Mouse (Mus musculus): Measurements from ENCODE around the gene Cpsf2. TPM values are rescaled to one million over a fixed set of nuclear protein-coding genes. Genes with fewer than 3 reads are reported as not detected.

The Cpsf2 gene
- polyA plus RNA-seq, 1 experiment from 2014 or later: 28.6 TPM

DNA sequence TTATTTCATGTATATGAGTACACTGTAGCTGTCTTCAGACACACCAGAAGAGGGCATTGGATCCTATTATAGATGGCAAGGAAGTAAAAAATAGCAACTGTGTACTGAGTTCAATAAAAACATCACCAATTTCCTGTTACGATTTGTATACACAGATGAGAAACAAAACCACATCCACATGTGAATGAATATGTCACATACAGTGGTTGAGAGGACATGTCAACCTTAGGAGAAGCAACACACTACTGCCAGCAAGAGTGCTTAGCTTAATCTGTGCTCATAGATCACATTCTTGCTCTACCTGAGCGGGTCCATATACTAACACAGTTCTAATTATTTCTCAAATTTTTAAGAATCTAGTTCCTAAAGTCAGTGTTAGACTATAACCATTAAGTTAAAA is 4.5 kb upstream of the Cpsf2 start:
- Histone ChIP-seq H3K4me3 (no peak overlapping the region), H3K9me3 (no peaks in the 10 kb centered on the region), H3K36me3 (peaks cover 51% of the 10 kb centered on the region), H3K4me1 (replicated peaks) (peaks cover 7% of the 10 kb centered on the region), H3K27ac (no peak overlapping the region), H3K27me3 (ENCODE audit: insufficient read depth, poor library complexity, severe bottlenecking) (no peaks in the 10 kb centered on the region)
- DNase-seq (ENCODE audit: low spot score): no peak
- 93% methylated on average over 2 of the region's 2 CpGs for WGBS

DNA sequence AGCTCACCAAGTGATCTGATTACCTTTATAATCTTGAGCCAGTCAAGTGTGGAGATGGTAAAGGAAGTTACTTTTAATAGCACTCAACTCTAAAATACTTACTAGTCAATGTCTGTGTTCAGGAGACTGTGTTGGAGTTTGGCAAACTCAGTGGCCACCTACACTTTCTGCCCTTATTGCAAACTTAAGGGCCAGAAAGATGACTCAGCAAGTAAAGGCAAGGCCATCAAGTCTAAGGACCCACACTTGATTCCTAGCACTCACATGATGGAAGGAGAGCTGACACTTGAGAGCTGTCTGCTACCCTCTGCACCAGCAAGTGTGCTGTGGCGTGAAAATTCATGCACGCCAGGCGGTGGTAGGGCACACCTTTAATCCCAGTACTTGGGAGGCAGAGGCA is 3.6 kb upstream of the Cpsf2 start:
- WGBS: 92% methylated on average over 3 of the region's 3 CpGs

DNA sequence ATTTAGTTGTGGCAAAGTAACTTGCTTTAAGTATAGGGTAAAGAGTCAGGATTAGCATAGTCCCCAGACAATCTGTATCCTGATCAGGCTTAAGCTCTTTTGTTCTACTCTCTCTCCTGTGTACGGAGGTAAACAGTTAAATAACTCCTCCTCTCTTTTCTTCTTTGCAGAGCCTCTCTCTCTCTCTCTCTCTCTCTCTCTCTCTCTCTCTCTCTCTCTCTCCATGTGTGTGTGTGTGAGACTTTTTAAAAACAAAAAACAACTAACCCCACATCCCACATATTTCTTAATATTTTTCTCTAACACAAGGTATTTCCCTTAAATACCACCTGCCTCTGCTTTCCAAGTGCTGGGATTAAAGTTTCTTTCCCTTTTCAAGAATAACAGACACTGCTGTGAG is 1.2 kb upstream of the Cpsf2 start:
- no peak for DNase-seq (ENCODE audit: low spot score)
- H3K27ac ChIP-seq: peak overlapping the region; percentile 99
- WGBS: 28% methylated on average over 1 of the region's 1 CpGs

More for the DNA sequence above, 3.6 kb upstream of the Cpsf2 start:
- Histone ChIP-seq H3K4me3 (no peak overlapping the region), H3K36me3 (peaks cover 42% of the 10 kb centered on the region), H3K4me1 (replicated peaks) (peaks cover 17% of the 10 kb centered on the region), H3K9me3 (no peaks in the 10 kb centered on the region), H3K27me3 (ENCODE audit: insufficient read depth, poor library complexity, severe bottlenecking) (no peaks in the 10 kb centered on the region), H3K27ac (no peak overlapping the region)
- DNase-seq (ENCODE audit: low spot score): no peak

DNA sequence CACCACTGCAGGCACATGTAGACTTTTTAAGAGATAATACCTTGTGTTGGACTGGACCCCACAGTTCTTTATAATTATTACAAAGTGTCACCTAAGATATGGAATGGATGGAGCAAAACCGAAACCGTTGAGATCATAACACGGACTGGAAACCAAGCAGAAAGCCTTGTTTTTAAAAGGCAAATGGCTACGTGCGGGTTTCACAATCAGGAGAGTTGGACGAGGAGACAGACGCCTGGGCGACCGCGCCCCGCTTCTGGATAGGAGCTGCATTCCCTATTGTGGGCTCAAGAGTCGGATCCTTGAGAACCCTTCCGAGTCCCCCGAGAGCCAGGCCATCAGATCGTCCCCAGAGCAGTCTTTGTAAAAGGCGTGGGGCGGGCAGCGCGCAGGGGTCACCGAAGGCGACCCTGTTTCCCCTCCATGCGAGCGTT is 604 bp upstream of the Cpsf2 start:
- WGBS: under 1% methylated on average over 23 of the region's 23 CpGs
- no peak for DNase-seq (ENCODE audit: low spot score)
- Histone ChIP-seq H3K36me3 (peaks cover 16% of the 10 kb centered on the region), H3K4me3 (peak overlapping the region; percentile 97), H3K27me3 (ENCODE audit: insufficient read depth, poor library complexity, severe bottlenecking) (no peaks in the 10 kb centered on the region), H3K27ac (peak overlapping the region; percentile 99), H3K9me3 (no peaks in the 10 kb centered on the region), H3K4me1 (replicated peaks) (peaks cover 21% of the 10 kb centered on the region)

More for the DNA sequence above, 1.2 kb upstream of the Cpsf2 start:
- Histone ChIP-seq H3K27me3 (ENCODE audit: insufficient read depth, poor library complexity, severe bottlenecking) (no peaks in the 10 kb centered on the region), H3K9me3 (no peaks in the 10 kb centered on the region), H3K36me3 (peaks cover 21% of the 10 kb centered on the region), H3K4me3 (peak overlapping the region; percentile 97), H3K4me1 (replicated peaks) (peaks cover 21% of the 10 kb centered on the region)

DNA sequence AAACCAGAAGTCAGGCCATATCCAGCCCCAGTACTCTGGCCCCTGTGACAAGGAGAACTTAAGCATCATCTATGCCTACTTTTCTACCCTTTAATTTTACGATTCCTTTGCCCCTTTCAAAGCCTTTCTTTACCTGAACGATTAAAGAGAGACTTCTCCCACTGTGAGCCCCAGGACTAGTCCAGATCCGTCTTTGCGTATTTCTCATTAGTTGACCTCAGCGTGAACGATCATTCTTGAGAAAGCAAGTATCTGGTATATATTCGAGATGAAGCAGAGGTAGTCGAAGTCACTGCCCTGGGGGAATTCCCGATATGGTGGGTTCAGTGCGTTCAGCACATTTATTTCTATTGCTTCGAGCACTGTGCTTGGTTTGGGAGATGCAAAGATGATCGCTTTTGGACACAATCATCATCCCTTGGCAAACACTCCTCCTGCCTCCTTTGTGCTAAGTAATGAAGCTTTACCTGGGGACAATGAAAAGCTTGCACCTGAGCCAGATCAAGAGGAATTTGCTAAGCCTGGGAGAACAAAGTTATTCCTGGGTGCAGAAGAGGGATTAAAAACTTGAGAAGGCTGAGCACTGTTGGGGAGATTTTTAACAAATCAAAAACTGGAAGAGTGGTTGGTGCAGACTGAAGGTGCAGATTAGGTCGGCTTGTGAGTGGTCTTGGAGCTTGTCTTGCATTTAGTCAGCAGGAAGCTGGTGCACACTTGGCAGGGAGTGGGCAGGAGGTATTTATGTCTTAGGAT is 1.0 kb downstream of the Cpsf2 start:
- WGBS: 30% methylated on average over 13 of the region's 13 CpGs
- peak overlapping the region; percentile 99 for H3K27ac ChIP-seq
- H3K36me3 ChIP-seq: peaks cover 18% of the 10 kb centered on the region
- H3K27me3 ChIP-seq (ENCODE audit: insufficient read depth, poor library complexity, severe bottlenecking): no peaks in the 10 kb centered on the region
- no peak for DNase-seq (ENCODE audit: low spot score)
- peak overlapping the region; percentile 97 for H3K4me3 ChIP-seq
- no peaks in the 10 kb centered on the region for H3K9me3 ChIP-seq
- peaks cover 21% of the 10 kb centered on the region for H3K4me1 ChIP-seq (replicated peaks)

DNA sequence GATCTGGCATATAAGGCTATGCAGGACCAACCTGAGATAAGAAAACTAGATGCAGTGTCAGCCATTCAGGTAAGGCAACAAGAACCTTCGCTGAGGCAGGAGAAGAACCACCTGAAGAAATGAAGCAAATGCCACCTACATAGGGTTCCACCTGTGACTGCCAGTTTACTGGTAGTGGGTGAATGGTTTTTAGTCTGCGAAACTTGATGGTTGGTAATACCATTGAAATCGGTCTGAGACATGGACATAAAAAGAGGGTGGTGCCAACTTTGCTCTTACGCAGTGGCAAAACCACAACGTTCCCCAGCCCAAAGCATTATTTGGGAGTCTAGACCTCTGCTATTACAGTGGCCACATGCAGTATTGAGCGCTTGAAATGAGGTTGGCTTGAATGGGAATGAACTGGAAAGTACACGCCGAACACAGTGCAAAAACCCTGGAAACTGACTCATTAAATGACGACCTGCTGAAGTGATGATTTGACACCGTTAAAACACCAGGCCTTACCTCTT is 1.7 kb downstream of the Cpsf2 start:
- no peak for DNase-seq (ENCODE audit: low spot score)
- peaks cover 21% of the 10 kb centered on the region for H3K36me3 ChIP-seq
- no peak overlapping the region for H3K27ac ChIP-seq
- no peaks in the 10 kb centered on the region for H3K9me3 ChIP-seq
- peak overlapping the region; percentile 97 for H3K4me3 ChIP-seq
- H3K4me1 ChIP-seq (replicated peaks): peaks cover 21% of the 10 kb centered on the region
- H3K27me3 ChIP-seq (ENCODE audit: insufficient read depth, poor library complexity, severe bottlenecking): no peaks in the 10 kb centered on the region
- WGBS: 94% methylated on average over 10 of the region's 10 CpGs

DNA sequence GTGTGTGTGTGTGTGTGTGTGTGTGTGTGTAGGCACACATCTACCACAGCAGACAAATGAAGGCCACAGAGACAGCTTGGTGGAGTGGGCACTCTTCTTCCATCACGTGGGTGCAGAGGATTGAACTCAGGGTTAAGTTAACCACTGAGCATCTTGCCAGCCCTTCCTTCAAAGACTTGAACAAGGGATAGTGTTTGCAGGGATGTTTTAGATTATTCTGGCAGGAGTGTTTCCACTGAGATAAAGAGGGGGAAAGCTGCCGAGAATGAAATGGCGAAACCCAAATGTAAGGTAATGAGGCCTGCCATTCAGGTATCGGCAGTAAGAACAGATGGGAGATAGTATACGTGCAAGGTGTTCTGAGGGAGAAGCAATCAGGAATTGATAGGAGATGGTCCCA is 2.4 kb downstream of the Cpsf2 start:
- DNase-seq (ENCODE audit: low spot score): no peak
- 92% methylated on average over 5 of the region's 5 CpGs for WGBS
- H3K4me1 ChIP-seq (replicated peaks): peaks cover 21% of the 10 kb centered on the region
- peaks cover 25% of the 10 kb centered on the region for H3K36me3 ChIP-seq
- no peak overlapping the region for H3K27ac ChIP-seq
- no peaks in the 10 kb centered on the region for H3K9me3 ChIP-seq
- no peaks in the 10 kb centered on the region for H3K27me3 ChIP-seq (ENCODE audit: insufficient read depth, poor library complexity, severe bottlenecking)
- no peak overlapping the region for H3K4me3 ChIP-seq

DNA sequence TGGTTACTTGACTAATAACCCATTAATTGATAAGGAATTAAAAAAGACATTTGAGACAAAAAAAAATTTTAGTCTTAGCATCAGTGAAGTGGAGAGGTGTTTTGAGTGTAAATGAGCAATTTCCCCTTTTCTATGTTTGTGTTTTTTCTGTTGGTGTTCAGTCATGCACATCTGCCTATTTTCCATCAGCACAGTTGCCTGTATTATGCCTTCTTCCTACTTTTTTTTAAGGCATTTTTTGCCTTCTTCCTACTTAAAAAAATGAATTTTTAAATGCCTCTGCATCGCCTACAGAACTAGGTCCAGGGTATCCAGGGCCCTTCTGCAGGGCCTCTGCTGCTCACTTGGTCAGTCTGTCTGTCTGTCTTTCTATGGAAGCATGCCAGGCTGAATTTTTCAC is 2.8 kb downstream of the Cpsf2 start:
- no peaks in the 10 kb centered on the region for H3K9me3 ChIP-seq
- no peak overlapping the region for H3K4me3 ChIP-seq
- no peaks in the 10 kb centered on the region for H3K27me3 ChIP-seq (ENCODE audit: insufficient read depth, poor library complexity, severe bottlenecking)
- H3K27ac ChIP-seq: no peak overlapping the region
- 87% methylated on average over 1 of the region's 1 CpGs for WGBS
- H3K36me3 ChIP-seq: peaks cover 25% of the 10 kb centered on the region
- DNase-seq (ENCODE audit: low spot score): no peak
- H3K4me1 ChIP-seq (replicated peaks): peaks cover 21% of the 10 kb centered on the region

DNA sequence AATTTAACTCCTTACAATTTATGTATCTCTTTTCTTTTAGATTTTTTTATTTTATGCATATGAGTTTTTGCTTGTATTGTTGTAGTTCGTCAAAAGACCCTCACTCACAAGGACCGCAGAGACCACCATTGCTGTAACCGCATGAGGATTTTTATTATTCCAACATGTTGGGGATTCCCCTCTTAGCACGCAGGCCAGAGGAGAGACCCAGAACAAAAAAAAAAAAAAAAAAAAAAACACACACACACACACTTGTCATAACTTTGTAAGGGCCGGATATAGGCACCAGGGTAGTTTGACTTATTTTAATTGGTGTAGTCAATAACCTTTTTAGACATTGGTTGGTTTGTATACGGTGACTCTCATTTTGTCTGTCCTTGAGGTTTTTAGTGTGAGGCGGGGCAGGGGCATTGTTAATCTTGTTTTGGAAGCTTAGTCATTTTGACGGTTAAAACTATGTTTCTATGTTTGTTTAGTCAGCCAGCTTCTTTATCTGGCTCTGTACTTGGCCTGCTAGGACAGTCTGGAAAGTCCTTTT is 3.5 kb downstream of the Cpsf2 start:
- peaks cover 30% of the 10 kb centered on the region for H3K36me3 ChIP-seq
- WGBS: 93% methylated on average over 8 of the region's 8 CpGs

DNA sequence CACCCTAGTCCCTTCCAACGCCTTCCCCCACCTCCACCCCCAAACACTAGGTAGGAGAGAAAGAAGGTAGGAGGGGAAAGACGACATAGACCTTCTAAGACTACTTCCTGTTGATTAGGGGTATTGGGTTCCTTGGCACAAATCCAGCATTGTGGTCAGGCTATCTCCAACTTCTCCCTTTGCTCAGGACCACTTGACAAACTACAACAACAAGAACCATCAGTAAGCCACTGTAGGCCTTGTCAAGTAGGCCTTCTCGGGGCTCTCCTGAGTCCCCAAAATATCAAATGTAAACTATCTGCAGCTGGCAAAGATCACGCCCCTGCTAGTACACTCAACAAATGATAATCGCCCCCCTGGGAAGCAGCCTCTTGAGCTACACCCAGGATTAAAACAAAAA is 4.5 kb downstream of the Cpsf2 start:
- 84% methylated on average over 5 of the region's 5 CpGs for WGBS
- Histone ChIP-seq H3K4me1 (replicated peaks) (peaks cover 14% of the 10 kb centered on the region), H3K27me3 (ENCODE audit: insufficient read depth, poor library complexity, severe bottlenecking) (no peaks in the 10 kb centered on the region), H3K9me3 (no peaks in the 10 kb centered on the region), H3K36me3 (peaks cover 40% of the 10 kb centered on the region), H3K4me3 (no peak overlapping the region), H3K27ac (no peak overlapping the region)
- no peak for DNase-seq (ENCODE audit: low spot score)

More for the DNA sequence above, 3.5 kb downstream of the Cpsf2 start:
- H3K4me3 ChIP-seq: no peak overlapping the region
- no peaks in the 10 kb centered on the region for H3K27me3 ChIP-seq (ENCODE audit: insufficient read depth, poor library complexity, severe bottlenecking)
- H3K4me1 ChIP-seq (replicated peaks): peaks cover 21% of the 10 kb centered on the region
- H3K9me3 ChIP-seq: no peaks in the 10 kb centered on the region
- no peak for DNase-seq (ENCODE audit: low spot score)
- no peak overlapping the region for H3K27ac ChIP-seq

DNA sequence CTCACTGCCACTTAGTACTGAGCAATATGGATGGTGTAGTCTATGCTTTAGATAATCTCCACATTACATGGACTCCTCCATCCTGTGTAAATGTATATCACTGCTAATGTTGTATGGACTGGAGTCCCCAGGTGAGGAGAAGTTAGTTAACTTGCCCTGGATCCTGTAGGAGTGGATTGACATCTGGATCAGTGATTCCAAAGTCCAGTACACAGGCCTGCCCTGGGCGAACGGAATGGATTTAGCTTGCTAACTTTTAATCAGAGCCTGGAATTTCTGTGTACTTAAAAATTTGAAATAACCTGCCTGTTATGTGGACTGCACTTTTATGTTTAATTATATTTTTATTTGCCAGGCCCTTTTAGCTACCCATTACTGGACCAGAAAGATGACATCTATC is 5.8 kb downstream of the Cpsf2 start:
- peaks cover 49% of the 10 kb centered on the region for H3K36me3 ChIP-seq
- H3K4me3 ChIP-seq: no peak overlapping the region
- no peaks in the 10 kb centered on the region for H3K27me3 ChIP-seq (ENCODE audit: insufficient read depth, poor library complexity, severe bottlenecking)
- H3K27ac ChIP-seq: no peak overlapping the region
- H3K9me3 ChIP-seq: no peaks in the 10 kb centered on the region
- no peak for DNase-seq (ENCODE audit: low spot score)
- 95% methylated on average over 2 of the region's 2 CpGs for WGBS
- peaks cover 11% of the 10 kb centered on the region for H3K4me1 ChIP-seq (replicated peaks)

DNA sequence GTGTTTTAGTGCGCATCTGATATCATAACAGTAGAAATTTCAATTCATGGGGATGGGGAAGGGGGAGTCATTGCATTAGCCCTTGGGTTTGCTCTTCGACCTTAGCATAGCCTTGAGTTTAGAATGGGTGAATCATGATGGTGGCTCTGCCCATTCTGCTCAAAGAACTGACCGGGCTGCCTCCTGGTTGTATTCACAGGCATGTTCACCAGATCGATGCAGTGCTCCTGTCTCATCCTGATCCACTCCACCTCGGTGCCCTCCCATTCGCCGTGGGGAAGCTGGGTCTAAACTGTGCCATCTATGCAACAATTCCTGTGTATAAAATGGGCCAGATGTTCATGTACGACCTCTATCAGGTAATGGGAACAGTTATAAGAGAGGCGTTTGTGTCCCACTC is 7.2 kb downstream of the Cpsf2 start:
- WGBS: 96% methylated on average over 9 of the region's 9 CpGs
- Histone ChIP-seq H3K36me3 (peaks cover 64% of the 10 kb centered on the region), H3K4me1 (replicated peaks) (no peaks in the 10 kb centered on the region), H3K27ac (no peak overlapping the region), H3K4me3 (no peak overlapping the region), H3K9me3 (no peaks in the 10 kb centered on the region), H3K27me3 (ENCODE audit: insufficient read depth, poor library complexity, severe bottlenecking) (no peaks in the 10 kb centered on the region)
- no peak for DNase-seq (ENCODE audit: low spot score)

DNA sequence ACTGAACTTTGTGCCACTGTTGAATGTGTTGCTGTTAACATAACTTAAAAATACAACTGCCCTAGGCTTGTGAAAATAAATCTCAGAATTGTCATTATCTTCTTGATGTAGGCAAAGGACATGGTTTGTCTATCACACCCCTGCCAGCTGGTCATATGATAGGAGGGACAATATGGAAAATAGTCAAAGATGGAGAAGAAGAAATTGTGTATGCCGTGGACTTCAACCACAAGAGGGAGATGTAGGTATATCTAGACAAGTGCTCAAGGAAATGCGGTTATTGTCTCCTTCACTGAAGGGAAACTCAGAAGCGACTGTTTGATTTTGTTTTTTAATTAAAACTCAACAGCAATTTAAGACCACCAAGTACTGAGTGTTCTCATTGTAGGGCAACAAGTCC is 9.3 kb downstream of the Cpsf2 start:
- Histone ChIP-seq H3K27ac (no peak overlapping the region), H3K4me1 (replicated peaks) (no peaks in the 10 kb centered on the region), H3K27me3 (ENCODE audit: insufficient read depth, poor library complexity, severe bottlenecking) (no peaks in the 10 kb centered on the region), H3K4me3 (no peak overlapping the region), H3K36me3 (peaks cover 85% of the 10 kb centered on the region), H3K9me3 (no peaks in the 10 kb centered on the region)
- 77% methylated on average over 3 of the region's 3 CpGs for WGBS
- no peak for DNase-seq (ENCODE audit: low spot score)

All from hindbrain, embryonic 10.5 days (tissue).